Mouse (Mus musculus): ENCODE measurements at regions not wholly inside any gene's neighbourhood (a gene's known extent, or its start where the extent isn't known, plus 50 kb on each side); places are given as distances from the start of the nearest gene placed in this dataset.

GRCm38 (mm10) chr4:110120761-110121160 lies 142.9 kb downstream of the Dmrta2 start:
- intact Hi-C loops (cut with DNase I; ENCODE audit: low total_unique reads): no loop called here
- DNase-seq: no peak

GRCm38 (mm10) chr4:110121447-110121846 lies 143.6 kb downstream of the Dmrta2 start:
- intact Hi-C loops (cut with DNase I; ENCODE audit: low total_unique reads): no loop called here
- no peak for DNase-seq

GRCm38 (mm10) chr4:110125067-110125784 lies 147.4 kb downstream of the Dmrta2 start:
- intact Hi-C loops (cut with DNase I; ENCODE audit: low total_unique reads): no loop called here
- DNase-seq: no peak

- DNase-seq: no peak
- intact Hi-C loops (cut with DNase I; ENCODE audit: low total_unique reads): no loop called here
Measured at GRCm38 (mm10) chr4:110127941-110128520, 150.2 kb downstream of the Dmrta2 start.

- intact Hi-C loops (cut with DNase I; ENCODE audit: low total_unique reads): no loop called here
- DNase-seq: peak; percentile 24
Measured at GRCm38 (mm10) chr4:110128918-110129317, 151.1 kb downstream of the Dmrta2 start.

GRCm38 (mm10) chr4:110129518-110129917 lies 151.7 kb downstream of the Dmrta2 start:
- intact Hi-C loops (cut with DNase I; ENCODE audit: low total_unique reads): no loop called here
- DNase-seq: no peak

GRCm38 (mm10) chr4:110132061-110132460 lies 154.2 kb downstream of the Dmrta2 start:
- intact Hi-C loops (cut with DNase I; ENCODE audit: low total_unique reads): no loop called here
- no peak for DNase-seq

GRCm38 (mm10) chr4:110134036-110134435 lies 156.2 kb downstream of the Dmrta2 start:
- intact Hi-C loops (cut with DNase I; ENCODE audit: low total_unique reads): no loop called here
- no peak for DNase-seq

- intact Hi-C loops (cut with DNase I; ENCODE audit: low total_unique reads): no loop called here
- DNase-seq: no peak
Measured at GRCm38 (mm10) chr4:110145229-110145628, 167.4 kb downstream of the Dmrta2 start.

- DNase-seq: no peak
- intact Hi-C loops (cut with DNase I; ENCODE audit: low total_unique reads): no loop called here
Measured at GRCm38 (mm10) chr4:110152103-110152946, 174.5 kb downstream of the Dmrta2 start.
